Mouse (Mus musculus) hindbrain, embryonic 12.5 days (tissue): ENCODE data around the gene Xylb. TPM values are rescaled to one million over a fixed set of nuclear protein-coding genes. Genes with fewer than 3 reads are reported as not detected.

Source experiments
- ATAC-seq: fragments of 200-750 bp; cut with Nextera tagmentation; 2 replicates; pipeline ENCODE4 v1.8.0; 2017; ENCODE audit warnings: moderate TSS enrichment; ENCODE audit not compliant: low FRiP score
- H3K27ac ChIP-seq: fragments of 300-500 bp; sonication (generic); 2 replicates; pipeline ENCODE4 v1.5.1; 2016; ENCODE audit warnings: mild to moderate bottlenecking
- H3K27me3 ChIP-seq: fragments of 300-500 bp; sonication (generic); 2 replicates; pipeline ENCODE4 v1.6.1; 2016; ENCODE audit warnings: mild to moderate bottlenecking
- H3K36me3 ChIP-seq: fragments of 300-500 bp; sonication (generic); 2 replicates; pipeline ENCODE4 v1.6.1; 2016; ENCODE audit warnings: mild to moderate bottlenecking
- H3K4me1 ChIP-seq: fragments of 300-500 bp; sonication (generic); 2 replicates; pipeline ENCODE4 v1.6.1; 2016
- H3K4me2 ChIP-seq: fragments of 300-500 bp; sonication (generic); replicated peaks from 2 replicates; pipeline ENCODE4 v1.6.1; 2016; ENCODE audit warnings: mild to moderate bottlenecking
- H3K4me3 ChIP-seq: fragments of 300-500 bp; sonication (generic); 2 replicates; pipeline ENCODE4 v1.5.1; 2016; ENCODE audit warnings: mild to moderate bottlenecking
- H3K9ac ChIP-seq: fragments of 300-500 bp; sonication (generic); 2 replicates; pipeline ENCODE4 v1.6.1; 2016; ENCODE audit warnings: mild to moderate bottlenecking, moderate library complexity
- H3K9me3 ChIP-seq: fragments of 300-500 bp; sonication (generic); replicated peaks from 2 replicates; pipeline ENCODE4 v1.6.1; 2016; ENCODE audit warnings: mild to moderate bottlenecking
- WGBS: fragments of 180-500 bp; shearing (Covaris S2); methylation state at CpG from one replicate; pipeline ENCODE4 v1.1.7; 2016; 5-methylcytosine and 5-hydroxymethylcytosine counted together
- polyA plus RNA-seq: library from polyadenylated mRNA; unstranded; fragments of >200 nt; fragmentation: Nextera tagmentation; extraction: Ambion mirVana; gene quantifications from 2 replicates; pipeline ENCODE4 v1.2.1, GENCODE M21; 2016

Gene Xylb
- polyA plus RNA-seq, 1 experiment from 2014 or later: 4.7 TPM

GRCm38 (mm10) chr9:119375556-119375955, 18.4 kb downstream of the Xylb start:
- Histone ChIP-seq H3K4me1 (no peaks in the 10 kb centered on the region; the same call in 1 of the 2 replicates), H3K4me2 (no peak overlapping the region), H3K9ac (no peak overlapping the region), H3K36me3 (no peaks in the 10 kb centered on the region), H3K27ac (no peak overlapping the region), H3K9me3 (no peaks in the 10 kb centered on the region), H3K4me3 (no peak overlapping the region), H3K27me3 (no peaks in the 10 kb centered on the region)
- ATAC-seq: no peak
- WGBS: 49% methylated on average over 6 of the region's 6 CpGs

- H3K9me3 ChIP-seq: no peaks in the 10 kb centered on the region
- ATAC-seq: no peak
Measured at GRCm38 (mm10) chr9:119378231-119378630, 21.1 kb downstream of the Xylb start.

DNA sequence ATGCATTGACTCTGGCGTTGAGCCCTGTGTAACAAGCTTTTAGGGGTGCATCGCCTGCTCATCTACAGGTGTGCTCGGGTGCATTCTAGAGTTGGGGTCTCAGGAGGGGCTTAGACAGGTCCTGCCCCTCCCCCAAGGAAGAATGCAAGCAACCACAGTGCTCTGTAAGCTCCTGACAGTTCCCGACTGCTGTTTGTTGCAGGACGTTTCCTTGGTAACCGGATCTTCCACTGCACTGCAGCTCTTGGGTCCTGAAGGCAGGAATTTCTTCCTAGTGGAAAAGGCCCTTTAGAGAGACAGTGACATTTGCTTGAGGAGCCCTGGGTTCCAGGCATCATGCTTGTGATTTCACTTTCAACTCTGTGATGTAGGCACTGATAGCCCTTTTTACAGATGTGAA, 25.4 kb downstream of the Xylb start:
- ATAC-seq: no peak
- Histone ChIP-seq H3K4me2 (no peak overlapping the region), H3K9ac (no peak overlapping the region), H3K9me3 (no peaks in the 10 kb centered on the region), H3K36me3 (0 out of 2 replicates have a peak, but pooled peaks cover 4% of the 10 kb centered on the region), H3K4me1 (no peaks in the 10 kb centered on the region), H3K4me3 (no peak overlapping the region), H3K27me3 (no peaks in the 10 kb centered on the region), H3K27ac (no peak overlapping the region)
- 66% methylated on average over 6 of the region's 6 CpGs for WGBS

More at GRCm38 (mm10) chr9:119378231-119378630, 21.1 kb downstream of the Xylb start:
- 94% methylated on average over 4 of the region's 4 CpGs for WGBS
- Histone ChIP-seq H3K27ac (no peak overlapping the region), H3K27me3 (no peaks in the 10 kb centered on the region), H3K36me3 (0 out of 2 replicates have a peak, but pooled peaks cover 4% of the 10 kb centered on the region), H3K4me1 (no peaks in the 10 kb centered on the region; the same call in 1 of the 2 replicates), H3K4me2 (no peak overlapping the region), H3K4me3 (no peak overlapping the region), H3K9ac (no peak overlapping the region)

- WGBS: 52% methylated on average over 5 of the region's 5 CpGs
- no peak for ATAC-seq
Measured at GRCm38 (mm10) chr9:119388956-119389355, 31.8 kb downstream of the Xylb start.

GRCm38 (mm10) chr9:119390214-119390613, 33.0 kb downstream of the Xylb start:
- ATAC-seq: no peak
- Histone ChIP-seq H3K4me2 (no peak overlapping the region), H3K4me3 (no peak overlapping the region), H3K9ac (no peak overlapping the region), H3K27me3 (no peaks in the 10 kb centered on the region), H3K9me3 (no peaks in the 10 kb centered on the region), H3K36me3 (no peaks in the 10 kb centered on the region), H3K4me1 (no peaks in the 10 kb centered on the region), H3K27ac (no peak overlapping the region)
- WGBS: 86% methylated on average over 2 of the region's 2 CpGs

More at GRCm38 (mm10) chr9:119388956-119389355, 31.8 kb downstream of the Xylb start:
- Histone ChIP-seq H3K9ac (no peak overlapping the region), H3K4me1 (no peaks in the 10 kb centered on the region), H3K4me3 (no peak overlapping the region), H3K9me3 (no peaks in the 10 kb centered on the region), H3K4me2 (no peak overlapping the region), H3K27ac (no peak overlapping the region), H3K27me3 (no peaks in the 10 kb centered on the region), H3K36me3 (no peaks in the 10 kb centered on the region)

GRCm38 (mm10) chr9:119394808-119395207, 37.6 kb downstream of the Xylb start:
- no peak for ATAC-seq
- Histone ChIP-seq H3K4me3 (no peak overlapping the region), H3K4me1 (no peaks in the 10 kb centered on the region), H3K9me3 (no peaks in the 10 kb centered on the region), H3K9ac (no peak overlapping the region), H3K36me3 (no peaks in the 10 kb centered on the region), H3K27ac (no peak overlapping the region), H3K27me3 (no peaks in the 10 kb centered on the region), H3K4me2 (no peak overlapping the region)
- 90% methylated on average over 1 of the region's 1 CpGs for WGBS

DNA sequence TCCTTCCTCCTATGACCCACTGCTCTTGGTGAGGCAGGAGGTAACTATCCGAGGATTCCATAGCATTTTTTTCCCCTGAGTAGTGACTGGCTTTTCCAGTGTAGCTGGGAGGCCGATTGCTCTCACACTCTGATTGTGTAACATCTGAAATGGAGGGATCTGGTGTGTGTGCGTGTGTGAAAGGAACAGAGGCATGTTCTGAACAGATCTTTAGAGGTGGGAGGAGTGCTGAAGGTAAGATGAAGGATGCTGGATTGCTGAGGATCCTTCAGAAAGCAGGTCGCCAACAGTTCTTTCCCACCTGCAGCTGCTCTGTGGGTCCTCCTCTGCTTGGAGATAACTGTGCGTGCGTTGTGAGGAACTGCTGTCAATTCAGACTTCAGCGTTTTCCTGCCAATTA, 44.2 kb downstream of the Xylb start:
- no peaks in the 10 kb centered on the region for H3K9me3 ChIP-seq
- H3K4me2 ChIP-seq: peak overlapping the region; percentile 70
- 6% methylated on average over 7 of the region's 7 CpGs for WGBS
- H3K27ac ChIP-seq: peak overlapping the region; percentile 99; the same call in 1 of the 2 replicates
- H3K9ac ChIP-seq: peak overlapping the region; percentile 99
- H3K4me3 ChIP-seq: peak overlapping the region; percentile 89
- no peaks in the 10 kb centered on the region for H3K27me3 ChIP-seq
- no peak; the same call in 1 of the 2 replicates for ATAC-seq
- H3K4me1 ChIP-seq: peaks cover 38% of the 10 kb centered on the region
- H3K36me3 ChIP-seq: no peaks in the 10 kb centered on the region

DNA sequence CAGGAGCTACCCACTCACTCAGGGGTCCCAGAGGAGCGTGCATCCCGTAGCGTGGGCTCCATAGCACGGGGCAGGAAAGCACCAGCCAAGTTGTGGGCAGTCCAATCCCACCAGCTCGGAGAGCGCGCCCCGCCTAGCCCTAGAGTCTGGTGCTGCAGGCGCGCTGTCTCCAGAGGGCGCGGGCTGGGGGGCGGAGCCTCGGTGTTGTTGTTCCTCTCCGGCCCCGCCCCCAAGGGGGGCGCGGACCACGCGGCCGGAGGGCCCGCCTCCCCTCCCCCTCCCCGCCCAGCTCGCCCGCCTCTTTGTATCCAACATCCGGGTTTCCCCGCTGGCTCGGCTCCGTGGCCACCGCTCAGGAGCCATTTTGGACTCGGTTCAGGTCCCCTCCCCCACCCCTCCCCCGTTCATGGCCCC, 44.6 kb downstream of the Xylb start, which contains the start of gene Acvr2b:
TSS of gene Acvr2b (plus strand) at position 318 of the 414 bp plus-strand sequence.
- H3K4me3 ChIP-seq: peak within 1 kb of the TSS; percentile 89
- no peaks in the 10 kb centered on the region for H3K9me3 ChIP-seq
- peak; percentile 95 for ATAC-seq
- H3K36me3 ChIP-seq: no peaks in the 10 kb centered on the region
- H3K27me3 ChIP-seq: no peaks in the 10 kb centered on the region
- peak within 1 kb of the TSS; percentile 99 for H3K27ac ChIP-seq
- H3K4me2 ChIP-seq: peak within 1 kb of the TSS; percentile 70
- peak within 1 kb of the TSS; percentile 99 for H3K9ac ChIP-seq
- H3K4me1 ChIP-seq: peaks cover 41% of the 10 kb centered on the region
- WGBS: 0% methylated on average over 14 of the region's 32 CpGs

GRCm38 (mm10) chr9:119402253-119403235, 45.4 kb downstream of the Xylb start:
- no peaks in the 10 kb centered on the region for H3K36me3 ChIP-seq
- peak overlapping the region; percentile 99 for H3K27ac ChIP-seq
- no peaks in the 10 kb centered on the region for H3K9me3 ChIP-seq
- peaks cover 44% of the 10 kb centered on the region for H3K4me1 ChIP-seq
- H3K9ac ChIP-seq: peak overlapping the region; percentile 99
- H3K4me2 ChIP-seq: peak overlapping the region; percentile 70
- H3K27me3 ChIP-seq: no peaks in the 10 kb centered on the region
- under 1% methylated on average over 121 of the region's 127 CpGs for WGBS
- peak; percentile 32 for ATAC-seq
- H3K4me3 ChIP-seq: peak overlapping the region; percentile 89

DNA sequence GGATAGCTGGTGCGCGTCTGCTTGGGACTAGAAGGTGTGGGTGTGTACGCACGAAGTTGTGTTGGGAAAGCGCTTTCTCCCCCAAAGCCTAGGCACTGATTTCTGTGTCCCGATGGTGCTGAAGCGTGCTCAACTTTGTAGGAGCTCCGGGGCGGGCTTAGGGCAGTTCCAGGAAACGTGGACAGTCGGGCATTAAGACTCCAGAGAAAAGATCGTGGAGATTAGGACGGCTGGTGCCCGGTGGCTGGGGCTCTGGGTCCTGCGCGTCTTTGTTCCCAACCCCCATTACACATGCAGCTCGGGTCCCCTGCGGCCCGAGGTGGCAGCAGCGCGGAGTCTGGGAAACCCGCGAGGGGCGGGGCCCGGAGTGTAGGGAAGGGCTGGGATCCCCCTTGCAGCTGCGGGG, 46.1 kb downstream of the Xylb start:
- Histone ChIP-seq H3K9me3 (no peaks in the 10 kb centered on the region), H3K4me3 (peak overlapping the region; percentile 89), H3K27ac (peak overlapping the region; percentile 99), H3K4me2 (peak overlapping the region; percentile 70), H3K9ac (peak overlapping the region; percentile 99), H3K36me3 (0 out of 2 replicates have a peak, but pooled peaks cover 3% of the 10 kb centered on the region), H3K27me3 (no peaks in the 10 kb centered on the region), H3K4me1 (peaks cover 51% of the 10 kb centered on the region)
- under 1% methylated on average over 26 of the region's 26 CpGs for WGBS
- ATAC-seq: peak; percentile 55; the same call in 1 of the 2 replicates

DNA sequence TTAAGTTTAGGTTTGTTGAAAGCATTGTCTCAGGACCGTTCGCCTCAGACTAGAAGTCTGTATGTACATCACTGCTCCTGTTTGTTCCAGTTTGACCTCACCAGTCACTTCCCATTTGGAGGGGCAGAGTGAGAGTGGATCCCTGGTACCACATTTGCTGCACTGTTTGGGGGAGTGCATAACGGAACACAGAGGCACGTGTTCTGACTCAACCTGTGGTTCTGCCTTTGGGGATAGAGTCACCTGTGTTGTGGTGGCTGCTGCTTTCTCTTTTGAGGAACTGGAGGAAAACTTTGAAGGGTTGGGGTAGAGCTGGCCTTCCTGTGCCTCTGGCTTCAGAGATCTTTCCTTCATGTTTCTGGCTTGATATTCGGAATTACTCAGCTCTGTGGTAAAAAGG, 46.9 kb downstream of the Xylb start:
- peak overlapping the region; percentile 70 for H3K4me2 ChIP-seq
- 0 out of 2 replicates have a peak, but pooled peaks cover 3% of the 10 kb centered on the region for H3K36me3 ChIP-seq
- H3K9me3 ChIP-seq: no peaks in the 10 kb centered on the region
- ATAC-seq: no peak
- H3K27me3 ChIP-seq: no peaks in the 10 kb centered on the region
- H3K4me1 ChIP-seq: peaks cover 58% of the 10 kb centered on the region
- WGBS: 64% methylated on average over 5 of the region's 5 CpGs
- H3K4me3 ChIP-seq: peak overlapping the region; percentile 89
- no peak overlapping the region for H3K27ac ChIP-seq
- peak overlapping the region; percentile 99 for H3K9ac ChIP-seq

- H3K4me1 ChIP-seq: peaks cover 50% of the 10 kb centered on the region
- no peak for ATAC-seq
- peaks cover 6% of the 10 kb centered on the region; the same call in 1 of the 2 replicates for H3K9me3 ChIP-seq
- no peak overlapping the region for H3K4me3 ChIP-seq
- peaks cover 12% of the 10 kb centered on the region; the same call in 1 of the 2 replicates for H3K36me3 ChIP-seq
- WGBS: 70% methylated on average over 15 of the region's 15 CpGs
- H3K9ac ChIP-seq: 0 out of 2 replicates have a peak overlapping the region, but pooled peaks have one; percentile 18
- H3K27me3 ChIP-seq: no peaks in the 10 kb centered on the region
- no peak overlapping the region for H3K4me2 ChIP-seq
- H3K27ac ChIP-seq: no peak overlapping the region
Measured at GRCm38 (mm10) chr9:119407884-119408283, 50.7 kb downstream of the Xylb start.
